Mouse (Mus musculus) limb, embryonic 15.5 days (tissue): ENCODE data around the gene Rsad2. TPM values are rescaled to one million over a fixed set of nuclear protein-coding genes. Genes with fewer than 3 reads are reported as not detected.

Source experiments
- ATAC-seq: fragments of 200-750 bp; cut with Nextera tagmentation; 2 replicates; pipeline ENCODE4 v1.8.0; 2017; ENCODE audit warnings: low read depth, moderate TSS enrichment; ENCODE audit not compliant: insufficient number of reproducible peaks, low FRiP score, low TSS enrichment
- H3K27ac ChIP-seq: fragments of 300-500 bp; sonication (generic); 2 replicates; pipeline ENCODE4 v1.5.1; 2015; ENCODE audit warnings: moderate library complexity, mild to moderate bottlenecking, inconsistent platforms
- H3K27me3 ChIP-seq: fragments of 300-500 bp; sonication (generic); 2 replicates; pipeline ENCODE4 v1.6.1; 2015; ENCODE audit warnings: inconsistent platforms
- H3K36me3 ChIP-seq: fragments of 300-500 bp; sonication (generic); 2 replicates; pipeline ENCODE4 v1.6.1; 2015; ENCODE audit warnings: inconsistent platforms
- H3K4me1 ChIP-seq: fragments of 300-500 bp; sonication (generic); 2 replicates; pipeline ENCODE4 v1.6.1; 2015; ENCODE audit warnings: inconsistent platforms
- H3K4me2 ChIP-seq: fragments of 300-500 bp; sonication (generic); 2 replicates; pipeline ENCODE4 v1.6.1; 2015; ENCODE audit warnings: mild to moderate bottlenecking, inconsistent platforms
- H3K4me3 ChIP-seq: fragments of 300-500 bp; sonication (generic); 2 replicates; pipeline ENCODE4 v1.5.1; 2015; ENCODE audit warnings: mild to moderate bottlenecking, inconsistent platforms
- H3K9ac ChIP-seq: fragments of 300-500 bp; sonication (generic); 2 replicates; pipeline ENCODE4 v1.6.1; 2015; ENCODE audit warnings: inconsistent platforms
- H3K9me3 ChIP-seq: fragments of 300-500 bp; sonication (generic); 2 replicates; pipeline ENCODE4 v1.6.1; 2016; ENCODE audit warnings: inconsistent platforms
- WGBS: fragments of 180-500 bp; shearing (Covaris S2); methylation state at CpG from one replicate; pipeline ENCODE4 v1.1.7; 2015; 5-methylcytosine and 5-hydroxymethylcytosine counted together
- polyA plus RNA-seq: library from polyadenylated mRNA; unstranded; fragments of >200 nt; fragmentation: Nextera tagmentation; extraction: Ambion mirVana; gene quantifications from 2 replicates; pipeline ENCODE4 v1.2.1, GENCODE M21; 2015

Gene Rsad2
- polyA plus RNA-seq, 1 experiment from 2014 or later: 1.1 TPM

- Histone ChIP-seq H3K4me3 (no peak overlapping the region), H3K9me3 (no peaks in the 10 kb centered on the region), H3K9ac (no peak overlapping the region), H3K27ac (no peak overlapping the region), H3K36me3 (0 out of 2 replicates have a peak, but pooled peaks cover 7% of the 10 kb centered on the region), H3K4me2 (no peak overlapping the region), H3K4me1 (peaks cover 62% of the 10 kb centered on the region), H3K27me3 (no peaks in the 10 kb centered on the region)
- WGBS: 71% methylated on average over 3 of the region's 3 CpGs
- no peak for ATAC-seq
These were observed 45.8 kb downstream of the Rsad2 start for GRCm38 (mm10) chr12:26410443-26410842.

GRCm38 (mm10) chr12:26408707-26409106 is 47.5 kb downstream of the Rsad2 start:
- no peaks in the 10 kb centered on the region for H3K27me3 ChIP-seq

GRCm38 (mm10) chr12:26404781-26405702 is 51.2 kb downstream of the Rsad2 start:
- no peak overlapping the region for H3K4me3 ChIP-seq
- H3K36me3 ChIP-seq: peaks cover 13% of the 10 kb centered on the region; the same call in 1 of the 2 replicates
- peak overlapping the region; percentile 63 for H3K27ac ChIP-seq
- WGBS: 65% methylated on average over 11 of the region's 11 CpGs
- ATAC-seq: 0 out of 2 replicates have a peak, but pooled peaks have one; percentile 16
- no peaks in the 10 kb centered on the region for H3K9me3 ChIP-seq
- H3K4me2 ChIP-seq: no peak overlapping the region
- peaks cover 56% of the 10 kb centered on the region for H3K4me1 ChIP-seq
- H3K9ac ChIP-seq: no peak overlapping the region
- H3K27me3 ChIP-seq: no peaks in the 10 kb centered on the region

More at GRCm38 (mm10) chr12:26408707-26409106, 47.5 kb downstream of the Rsad2 start:
- no peak overlapping the region for H3K27ac ChIP-seq
- ATAC-seq: no peak
- H3K36me3 ChIP-seq: peaks cover 8% of the 10 kb centered on the region; the same call in 1 of the 2 replicates
- no peaks in the 10 kb centered on the region for H3K9me3 ChIP-seq
- H3K9ac ChIP-seq: no peak overlapping the region
- H3K4me1 ChIP-seq: peaks cover 65% of the 10 kb centered on the region
- WGBS: 74% methylated on average over 9 of the region's 9 CpGs
- H3K4me3 ChIP-seq: no peak overlapping the region
- H3K4me2 ChIP-seq: no peak overlapping the region

GRCm38 (mm10) chr12:26403372-26404125 is 52.7 kb downstream of the Rsad2 start:
- H3K9me3 ChIP-seq: no peaks in the 10 kb centered on the region
- no peak overlapping the region for H3K9ac ChIP-seq
- H3K36me3 ChIP-seq: peaks cover 10% of the 10 kb centered on the region; the same call in 1 of the 2 replicates
- H3K4me2 ChIP-seq: no peak overlapping the region
- no peaks in the 10 kb centered on the region for H3K27me3 ChIP-seq
- H3K4me1 ChIP-seq: peaks cover 49% of the 10 kb centered on the region
- 74% methylated on average over 16 of the region's 16 CpGs for WGBS
- no peak for ATAC-seq
- H3K27ac ChIP-seq: no peak overlapping the region
- H3K4me3 ChIP-seq: no peak overlapping the region

- no peak overlapping the region for H3K27ac ChIP-seq
- no peak for ATAC-seq
These were observed 54.4 kb downstream of the Rsad2 start for GRCm38 (mm10) chr12:26401696-26402470.

GRCm38 (mm10) chr12:26401254-26401653 is 55.0 kb downstream of the Rsad2 start:
- H3K4me1 ChIP-seq: peaks cover 46% of the 10 kb centered on the region
- ATAC-seq: no peak

More at GRCm38 (mm10) chr12:26401696-26402470, 54.4 kb downstream of the Rsad2 start:
- 61% methylated on average over 10 of the region's 10 CpGs for WGBS
- H3K27me3 ChIP-seq: no peaks in the 10 kb centered on the region
- peaks cover 6% of the 10 kb centered on the region; the same call in 1 of the 2 replicates for H3K36me3 ChIP-seq
- H3K9ac ChIP-seq: no peak overlapping the region
- no peak overlapping the region for H3K4me3 ChIP-seq
- H3K4me1 ChIP-seq: peaks cover 50% of the 10 kb centered on the region
- H3K4me2 ChIP-seq: no peak overlapping the region
- no peaks in the 10 kb centered on the region for H3K9me3 ChIP-seq

GRCm38 (mm10) chr12:26400762-26401161 is 55.5 kb downstream of the Rsad2 start:
- Histone ChIP-seq H3K27ac (no peak overlapping the region), H3K4me1 (peaks cover 43% of the 10 kb centered on the region), H3K4me2 (no peak overlapping the region), H3K4me3 (no peak overlapping the region), H3K9ac (no peak overlapping the region), H3K9me3 (no peaks in the 10 kb centered on the region), H3K27me3 (no peaks in the 10 kb centered on the region), H3K36me3 (peaks cover 6% of the 10 kb centered on the region; the same call in 1 of the 2 replicates)
- WGBS: 100% methylated on average over 1 of the region's 1 CpGs
- no peak for ATAC-seq

More at GRCm38 (mm10) chr12:26401254-26401653, 55.0 kb downstream of the Rsad2 start:
- no peak overlapping the region for H3K4me2 ChIP-seq
- H3K27ac ChIP-seq: no peak overlapping the region
- no peaks in the 10 kb centered on the region for H3K9me3 ChIP-seq
- no peaks in the 10 kb centered on the region for H3K27me3 ChIP-seq
- 49% methylated on average over 1 of the region's 1 CpGs for WGBS
- H3K4me3 ChIP-seq: no peak overlapping the region
- peaks cover 6% of the 10 kb centered on the region; the same call in 1 of the 2 replicates for H3K36me3 ChIP-seq
- no peak overlapping the region for H3K9ac ChIP-seq

GRCm38 (mm10) chr12:26399391-26399790 is 56.9 kb downstream of the Rsad2 start:
- H3K4me3 ChIP-seq: no peak overlapping the region
- H3K9ac ChIP-seq: no peak overlapping the region
- no peak for ATAC-seq
- H3K4me2 ChIP-seq: no peak overlapping the region
- H3K4me1 ChIP-seq: peaks cover 45% of the 10 kb centered on the region
- no peak overlapping the region for H3K27ac ChIP-seq
- H3K36me3 ChIP-seq: peaks cover 6% of the 10 kb centered on the region; the same call in 1 of the 2 replicates
- no peaks in the 10 kb centered on the region for H3K27me3 ChIP-seq
- H3K9me3 ChIP-seq: no peaks in the 10 kb centered on the region
- 84% methylated on average over 6 of the region's 6 CpGs for WGBS

GRCm38 (mm10) chr12:26398597-26398996 is 57.7 kb downstream of the Rsad2 start:
- 57% methylated on average over 2 of the region's 2 CpGs for WGBS
- Histone ChIP-seq H3K4me2 (no peak overlapping the region), H3K4me3 (no peak overlapping the region), H3K27me3 (no peaks in the 10 kb centered on the region), H3K36me3 (peaks cover 3% of the 10 kb centered on the region; the same call in 1 of the 2 replicates), H3K9me3 (no peaks in the 10 kb centered on the region), H3K27ac (no peak overlapping the region), H3K4me1 (peaks cover 48% of the 10 kb centered on the region), H3K9ac (no peak overlapping the region)
- no peak for ATAC-seq

GRCm38 (mm10) chr12:26394485-26395470 is 61.5 kb downstream of the Rsad2 start:
- 38% methylated on average over 13 of the region's 13 CpGs for WGBS
- no peaks in the 10 kb centered on the region for H3K9me3 ChIP-seq
- peak overlapping the region; percentile 15; the same call in 1 of the 2 replicates for H3K4me2 ChIP-seq
- peak; percentile 81 for ATAC-seq
- peaks cover 28% of the 10 kb centered on the region for H3K4me1 ChIP-seq
- no peak overlapping the region for H3K9ac ChIP-seq
- no peaks in the 10 kb centered on the region for H3K27me3 ChIP-seq
- peak overlapping the region; percentile 83 for H3K27ac ChIP-seq
- 0 out of 2 replicates have a peak, but pooled peaks cover 3% of the 10 kb centered on the region for H3K36me3 ChIP-seq
- H3K4me3 ChIP-seq: no peak overlapping the region
